ENCODE assay signal across 16 mouse cellular contexts in genomic region chr2:97484990-97485389, GRCm38 (mm10).
"Had no signal": no experiment of that assay in that cellular context is flagged by ENCODE, and none has a peak within 500 bp of the region (broad histone marks: within the 10 kb centered on the region; RNA-seq: fewer than 3 reads in every experiment).

No protein-coding gene starts in this region.

- H3K27ac ChIP-seq: kidney, postnatal 0 days; left cerebral cortex, adult 2 months; limb, embryonic 10.5 days; liver, embryonic 15.5 days; neural tube, embryonic 12.5 days had no signal

- ATAC-seq: lung, postnatal 0 days had no signal

- H3K4me3 ChIP-seq: left cerebral cortex, adult 2 months; limb, embryonic 10.5 days; liver, embryonic 15.5 days; myocyte; neural tube, embryonic 12.5 days had no signal

- H3K4me2 ChIP-seq: liver, embryonic 11.5 days; liver, embryonic 15.5 days; neural tube, embryonic 12.5 days had no signal

- H3K9ac ChIP-seq: liver, embryonic 15.5 days; neural tube, embryonic 12.5 days had no signal

- H3K36me3 ChIP-seq: limb, embryonic 10.5 days; liver, embryonic 15.5 days; neural tube, embryonic 12.5 days had no signal

- H3K4me1 ChIP-seq: limb, embryonic 10.5 days; liver, embryonic 15.5 days had no signal

- H3K9me3 ChIP-seq: limb, embryonic 10.5 days; liver, embryonic 15.5 days; neural tube, embryonic 12.5 days had no signal

- DNase-seq: kidney, adult 9 months; kidney, postnatal 4 days; lung, adult 2 months; lung, postnatal 36 days; right cerebral cortex, postnatal 4 days; spleen, adult 18-20 months; thymus, adult 2 months; thymus, postnatal 25 days had no signal

- H3K27me3 ChIP-seq: liver, embryonic 15.5 days; neural tube, embryonic 12.5 days had no signal
